Mouse (Mus musculus) skeletal muscle tissue, adult 2 months (tissue): ENCODE measurements around the gene H6pd.
"Not testable (repeated sequence)": the region's sequence is repeated elsewhere in the genome, so short reads cannot be mapped to it uniquely, and the experiment has no call there.

Source experiments
- DNase-seq: peaks from one replicate; pipeline ENCODE4 v3.0.0-alpha.2; 2012; ENCODE audit warnings: low read depth, low spot score

The H6pd gene

DNA sequence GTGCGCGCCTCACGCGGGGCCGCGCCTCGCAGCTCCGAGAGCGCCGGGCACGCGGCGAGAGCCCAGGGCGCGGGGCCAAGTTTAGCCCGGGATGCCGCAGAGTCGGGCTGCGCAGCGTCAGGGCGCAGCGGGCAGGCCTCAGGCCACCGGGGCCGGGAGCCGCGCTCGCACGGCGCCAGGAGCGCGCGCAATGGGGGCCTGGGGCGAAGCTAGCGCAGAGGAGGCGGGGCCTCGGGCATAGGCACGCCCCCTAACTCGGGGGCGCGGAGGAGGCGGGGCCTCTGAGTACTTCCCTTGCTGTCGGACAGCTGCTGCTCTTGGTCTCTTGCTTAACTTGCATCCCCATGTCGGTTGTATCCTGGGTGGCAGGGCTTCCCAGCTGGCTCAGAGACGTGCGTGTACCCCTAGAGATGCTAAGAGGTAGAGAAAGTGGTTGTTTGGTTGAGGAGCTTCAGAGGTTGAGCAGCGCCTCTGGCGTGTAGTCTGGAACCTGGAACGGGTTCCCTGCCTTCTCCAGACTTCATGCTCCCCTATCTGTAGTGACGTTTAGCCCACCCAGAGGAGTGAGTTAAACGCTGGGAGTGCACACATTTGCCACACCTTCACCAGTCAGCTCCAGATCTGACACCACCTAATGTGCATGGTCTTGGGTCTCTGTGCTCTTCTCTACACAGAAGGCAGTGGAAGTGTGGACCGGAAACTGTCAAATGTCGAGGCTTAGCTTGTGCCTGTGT is at the start of gene H6pd:
Gene H6pd (minus strand): TSS at position 171 of the 734 bp plus-strand sequence.
- DNase-seq = peak; percentile 95

DNA sequence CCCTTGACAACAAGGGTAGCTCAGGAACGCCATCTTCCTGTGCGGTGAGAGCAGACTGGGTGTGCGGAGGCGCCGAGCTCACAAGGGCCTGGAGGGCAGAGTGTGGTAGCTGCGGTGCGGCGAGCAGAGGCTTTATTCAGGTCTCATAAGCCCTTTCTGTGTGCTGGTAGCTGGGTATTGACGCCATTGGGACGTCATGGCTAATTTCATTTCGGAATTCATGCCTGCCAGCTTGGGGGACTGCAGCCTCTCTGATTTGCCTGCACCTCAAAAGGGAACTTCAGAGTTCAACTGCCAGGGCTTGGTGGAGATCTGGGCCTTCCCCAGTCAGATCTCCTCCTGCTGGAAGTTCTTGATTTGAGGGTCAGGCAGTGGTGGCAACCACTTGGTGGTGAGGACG is 48.9 kb upstream of the H6pd start:
- no peak for DNase-seq

DNA sequence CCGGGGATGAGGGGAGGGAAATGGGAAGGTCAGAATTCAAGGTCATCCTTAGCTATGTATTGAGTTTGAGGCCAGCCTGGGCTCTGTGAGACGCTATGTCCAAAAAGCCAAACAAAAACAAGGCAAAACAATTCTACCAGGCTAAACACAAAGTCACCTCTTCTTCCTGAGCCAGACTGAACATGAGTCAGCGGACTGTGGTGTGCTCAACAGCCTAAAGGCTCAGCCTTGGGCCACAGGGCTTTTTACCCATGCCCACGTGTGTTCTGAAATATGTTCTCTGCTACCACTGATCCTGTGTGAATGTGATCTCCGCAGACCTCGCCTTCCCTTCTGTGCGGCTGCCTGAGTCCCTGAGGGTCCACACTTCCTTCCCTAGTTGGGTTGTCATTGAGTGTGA is 47.3 kb upstream of the H6pd start:
- DNase-seq = no peak

DNA sequence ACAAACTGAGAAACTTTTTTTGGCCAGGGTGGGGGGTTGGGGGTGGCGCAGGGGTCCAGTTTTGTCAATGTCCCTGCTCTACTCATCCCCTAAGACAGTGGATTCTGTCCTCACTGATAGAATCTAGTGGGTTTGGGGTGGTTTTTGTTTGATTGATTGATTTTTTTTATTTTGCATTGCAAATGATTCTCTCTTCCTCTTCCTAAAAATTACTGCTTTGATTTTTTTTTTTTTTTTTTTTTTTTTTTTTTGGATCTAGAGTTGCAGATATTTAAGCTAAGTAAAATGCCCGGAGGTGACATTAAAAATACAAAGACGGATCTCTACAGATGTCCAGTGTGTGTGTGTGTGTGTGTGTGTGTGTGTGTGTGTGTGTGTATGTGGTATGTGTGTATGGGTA is 43.6 kb upstream of the H6pd start:
- no peak for DNase-seq

DNA sequence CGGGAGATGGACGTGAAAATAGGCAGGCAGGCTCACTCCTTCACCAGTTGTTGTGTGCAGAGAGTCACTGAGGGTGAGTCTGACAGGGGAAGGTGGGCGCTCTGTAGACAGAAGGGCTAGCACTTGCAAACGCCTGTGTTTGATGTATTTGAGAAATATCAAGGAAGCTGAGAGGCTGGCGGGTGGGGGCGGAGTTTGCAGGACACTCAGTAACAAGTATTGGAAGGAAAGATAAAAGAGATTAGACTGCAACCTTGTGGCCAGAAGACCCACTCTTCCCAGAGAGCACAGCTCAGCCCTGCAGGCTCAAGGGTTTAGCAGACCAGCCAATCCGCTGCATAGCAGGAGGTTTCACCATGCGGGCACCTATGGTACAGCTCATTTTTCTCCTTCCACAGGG is 42.7 kb upstream of the H6pd start:
- no peak for DNase-seq

DNA sequence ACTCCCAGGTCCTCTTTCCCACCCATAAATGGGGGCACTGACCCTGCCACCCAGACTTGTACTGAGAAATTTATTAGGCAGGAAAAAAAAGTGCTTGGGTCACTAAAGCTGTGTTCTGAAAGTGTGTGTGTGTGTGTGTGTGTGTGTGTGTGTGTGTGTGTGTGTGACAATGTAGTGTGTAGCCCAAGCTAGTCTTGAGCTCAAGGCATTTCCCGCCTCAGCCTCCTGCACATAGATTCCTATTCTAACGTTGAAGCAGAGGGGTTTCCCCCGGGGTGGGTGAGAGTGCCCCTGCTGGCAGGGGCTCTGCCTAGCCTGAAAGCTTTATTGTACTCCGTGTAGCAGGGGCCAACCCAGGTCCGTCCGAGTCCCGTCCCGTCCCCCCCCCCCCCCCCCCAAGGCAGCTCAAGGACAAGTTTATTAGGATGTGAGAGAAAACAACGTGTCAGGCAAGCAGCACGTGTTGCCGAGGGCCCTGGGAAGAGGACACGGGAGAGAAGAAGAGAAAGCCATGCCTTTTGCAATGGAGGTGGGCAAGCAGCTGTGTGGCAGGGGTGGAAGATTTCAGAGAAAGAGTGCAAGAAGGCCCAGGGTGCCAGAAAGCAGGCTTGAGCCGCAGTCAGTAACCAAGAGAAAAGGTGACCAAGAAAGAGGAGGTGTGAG is 40.9 kb upstream of the H6pd start:
- DNase-seq = no peak

DNA sequence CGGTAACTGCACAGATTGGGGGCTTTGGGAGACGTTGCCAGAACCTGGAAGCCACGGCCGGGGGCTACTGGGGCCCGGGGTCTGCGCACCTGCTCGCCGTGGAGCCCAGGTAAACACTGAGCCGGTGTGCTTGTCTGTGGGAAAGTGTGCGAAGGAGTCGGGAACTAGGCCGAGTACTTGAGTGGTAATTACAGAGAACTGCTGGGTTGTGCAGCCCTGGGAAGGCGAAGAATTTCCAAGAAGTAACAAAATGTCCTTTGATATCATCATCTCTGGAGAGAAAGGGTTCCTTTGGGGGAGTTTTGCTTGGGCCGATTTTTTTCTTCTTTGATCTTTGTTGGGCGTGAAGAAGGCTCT is 40.3 kb upstream of the H6pd start:
- no peak for DNase-seq

DNA sequence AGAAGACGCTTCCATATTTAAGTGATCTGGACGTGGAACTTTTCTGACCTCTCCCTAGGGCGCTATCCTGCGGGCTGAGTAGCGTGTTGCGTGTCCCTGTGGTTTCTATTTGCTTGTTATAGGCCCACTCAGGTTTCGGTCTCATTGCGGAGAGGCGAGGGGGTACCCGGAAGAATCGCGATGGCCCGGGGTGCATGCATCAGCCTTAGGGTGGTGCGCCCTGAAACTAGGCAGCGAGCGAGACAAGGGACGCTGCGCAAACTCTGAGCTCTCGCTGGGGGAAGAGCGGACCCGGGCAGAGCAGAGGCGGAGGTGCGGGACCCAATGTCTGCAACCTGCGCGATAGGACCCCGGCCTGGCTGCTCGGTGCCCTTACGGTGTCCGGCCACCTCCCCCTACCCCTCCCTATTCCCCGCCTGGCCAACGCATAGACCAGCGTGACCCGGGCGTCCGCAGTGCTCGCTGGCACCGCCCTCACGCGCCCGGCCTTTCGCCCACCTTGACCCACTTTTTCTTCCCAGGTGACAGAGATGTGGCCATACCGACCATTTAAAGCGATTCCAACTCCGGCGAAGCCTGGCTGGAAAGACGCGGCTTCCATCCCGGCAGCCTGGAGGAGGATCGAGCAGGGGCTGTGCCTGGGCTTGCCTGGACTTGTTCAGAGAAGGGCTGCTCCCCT is 39.8 kb upstream of the H6pd start:
- DNase-seq = no peak

DNA sequence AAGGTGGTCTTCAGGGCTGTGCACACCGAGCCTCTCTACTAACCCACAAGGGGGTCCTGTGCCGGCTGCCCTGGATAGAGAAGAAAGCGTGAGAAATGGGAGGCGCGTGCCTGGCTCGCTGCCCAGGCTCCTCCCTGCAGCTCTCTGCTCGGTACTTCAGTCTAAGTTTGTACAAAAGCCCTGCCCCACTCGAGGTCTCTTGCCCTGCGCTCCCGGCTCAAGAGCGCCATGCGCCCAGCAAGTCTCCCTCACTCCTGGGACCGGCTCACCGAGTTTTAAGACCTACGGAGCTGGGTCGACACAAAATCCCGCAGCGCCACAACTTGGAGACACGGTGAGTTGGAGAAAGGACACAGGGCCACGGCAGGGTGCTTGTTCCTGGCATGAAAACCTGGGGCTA is 39.2 kb upstream of the H6pd start:
- DNase-seq = no peak

DNA sequence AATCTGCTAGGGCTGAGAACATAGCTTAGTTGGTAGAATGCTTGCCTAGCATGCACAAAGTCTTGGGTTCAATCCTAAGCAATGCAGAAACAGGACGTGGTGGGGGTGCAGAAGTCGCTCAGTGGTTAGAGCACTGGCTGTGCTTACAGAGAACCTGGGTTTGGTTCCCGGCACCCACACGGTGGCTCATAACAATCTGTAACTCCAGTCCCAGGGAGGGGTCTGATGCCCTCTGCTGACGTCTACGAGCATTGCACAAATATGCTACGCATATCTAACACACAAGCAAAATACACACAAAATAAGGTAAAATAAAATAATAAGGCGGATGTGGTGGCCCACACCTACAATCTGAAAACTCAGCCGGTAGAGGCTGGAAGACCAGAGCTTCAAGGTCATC is 34.8 kb upstream of the H6pd start:
- no peak for DNase-seq

DNA sequence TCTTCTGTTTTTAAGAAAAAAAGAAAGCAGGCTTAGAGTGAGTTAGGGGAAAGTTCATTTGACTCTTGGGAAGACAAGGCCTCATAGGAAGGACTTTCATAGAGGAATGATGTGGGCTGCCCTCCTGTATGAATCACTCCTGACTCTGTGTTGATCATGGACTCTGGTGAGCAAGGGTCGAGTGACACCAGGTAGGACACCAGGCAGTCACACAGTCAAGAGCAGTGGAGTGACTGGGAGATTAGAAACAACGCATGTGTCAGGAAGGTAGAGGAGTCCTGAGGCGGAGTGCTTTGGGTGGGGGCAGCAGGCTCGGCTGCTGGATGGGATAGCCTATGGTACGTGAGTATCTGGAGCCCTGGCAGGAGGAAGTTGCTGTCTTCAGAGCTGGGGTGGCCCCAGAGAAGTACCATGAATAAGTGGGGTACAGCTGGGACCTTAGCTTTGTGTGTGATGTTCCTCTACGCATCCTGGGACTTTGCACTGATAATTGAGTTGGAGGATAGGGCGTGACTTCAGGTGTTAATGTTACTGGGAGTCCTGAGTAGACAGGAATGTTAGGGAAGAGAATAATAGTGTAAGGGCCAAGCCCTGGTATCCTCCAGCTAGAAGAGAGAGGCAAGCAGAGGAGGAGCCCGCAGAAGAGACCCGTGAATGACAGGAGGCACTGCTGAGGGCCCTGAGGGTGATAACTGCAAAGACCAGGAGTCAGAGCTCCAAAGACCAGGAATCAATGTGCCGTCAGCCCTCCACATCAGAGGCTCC is 32.7 kb upstream of the H6pd start:
- no peak for DNase-seq

DNA sequence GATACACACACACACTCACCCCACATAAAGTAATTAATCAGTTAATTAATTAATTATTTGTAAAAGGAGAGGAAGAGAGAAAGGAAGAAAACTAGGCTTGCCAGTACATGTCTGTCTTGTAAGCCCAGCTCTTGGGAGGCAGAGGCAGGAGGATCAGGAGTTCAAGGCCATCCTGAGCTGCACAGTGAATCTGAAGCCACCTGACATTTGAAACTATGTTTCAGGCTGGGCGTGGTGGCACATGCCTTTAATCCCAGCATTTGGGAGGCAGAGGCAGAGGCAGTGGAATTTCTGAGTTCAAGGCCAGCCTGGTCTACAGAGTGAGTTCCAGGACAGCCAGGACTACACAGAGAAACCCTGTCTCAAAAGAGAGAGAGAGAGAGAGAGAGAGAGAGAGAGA is 32.0 kb upstream of the H6pd start:
- DNase-seq = not testable (repeated sequence)

DNA sequence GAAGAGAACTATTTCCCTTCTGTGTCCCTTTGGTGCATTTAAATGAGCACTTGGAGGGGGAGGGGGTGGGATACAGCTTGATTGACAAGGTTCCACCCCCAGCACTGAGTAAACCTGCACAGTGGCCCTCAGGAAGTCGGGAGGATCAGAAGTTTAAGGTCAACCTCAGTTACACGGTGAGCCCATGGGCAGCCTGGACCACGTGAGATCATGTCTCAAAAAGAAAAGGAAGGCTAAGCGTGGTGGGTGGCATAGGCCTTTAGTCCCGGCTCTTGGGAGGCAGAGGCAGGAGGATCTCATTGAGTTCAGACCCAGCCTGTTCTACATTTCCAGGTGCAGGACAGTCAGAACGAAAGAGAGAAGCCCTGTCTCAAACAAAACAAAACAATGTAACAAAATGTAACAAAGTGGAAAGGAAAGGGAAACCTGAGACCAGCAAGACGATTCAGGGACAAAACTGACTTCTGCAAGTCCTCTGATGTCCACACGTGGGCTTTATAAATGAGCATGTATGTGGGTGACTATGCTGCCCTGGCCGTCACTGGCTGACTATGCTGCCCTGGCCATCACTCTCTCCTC is 31.3 kb upstream of the H6pd start:
- no peak for DNase-seq

DNA sequence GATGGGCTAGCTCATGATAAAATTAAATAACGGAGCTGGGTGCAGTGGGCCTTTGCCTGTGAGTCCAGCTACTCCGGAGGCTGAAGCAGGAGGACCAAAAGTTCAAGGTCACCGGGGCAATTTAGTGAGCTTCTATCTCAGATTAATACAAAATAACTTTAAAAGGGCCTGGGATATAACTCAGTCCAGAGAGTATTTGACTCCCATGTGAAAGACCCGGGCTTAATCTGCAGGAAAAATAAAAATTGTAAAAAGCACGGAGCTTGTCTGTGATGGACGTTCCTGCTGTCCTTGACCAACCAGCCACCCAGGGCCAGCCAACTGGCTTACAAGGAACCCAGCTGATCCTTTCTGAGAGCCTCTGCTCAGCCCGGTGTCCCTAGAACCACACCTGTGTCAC is 29.7 kb upstream of the H6pd start:
- no peak for DNase-seq

DNA sequence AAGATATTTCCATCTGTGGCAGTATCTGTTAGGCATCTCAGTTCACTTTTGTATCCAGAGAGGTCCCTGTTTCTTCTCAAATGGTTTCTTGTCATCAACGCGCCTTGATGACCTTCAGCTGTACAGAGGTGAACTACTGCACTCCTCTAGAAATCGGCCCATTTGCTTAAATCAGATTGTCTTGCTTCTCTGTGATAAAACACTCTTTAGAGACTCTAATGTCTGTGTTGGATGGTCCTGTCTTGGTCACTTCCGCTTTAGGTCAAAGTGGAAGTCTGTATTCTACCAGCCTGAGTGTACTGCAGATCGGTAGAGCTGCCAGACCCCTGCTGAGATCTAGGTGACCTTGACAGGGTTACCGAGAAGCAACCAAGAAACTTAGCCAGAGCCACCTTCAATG is 27.3 kb upstream of the H6pd start:
- DNase-seq = no peak

DNA sequence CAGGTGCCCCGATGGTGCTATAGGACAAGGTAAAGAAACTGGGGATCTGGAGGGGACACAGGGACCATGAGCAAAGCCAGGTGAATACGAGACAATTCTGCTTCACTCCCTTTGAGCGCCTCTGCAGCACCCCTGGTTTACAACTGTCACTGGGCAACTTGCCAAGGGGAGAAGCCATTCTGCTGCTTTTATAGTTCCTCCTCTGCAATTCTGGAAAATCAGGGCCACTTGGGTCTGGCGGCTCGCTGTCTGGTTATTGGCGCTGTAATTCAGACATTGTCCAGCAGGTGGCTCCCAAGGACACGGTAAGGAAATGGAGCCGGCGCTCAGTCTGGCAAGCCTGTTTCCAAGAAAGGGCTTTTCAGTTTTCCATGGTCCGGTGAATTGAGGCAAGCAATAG is 26.5 kb upstream of the H6pd start:
- DNase-seq = peak; percentile 78

DNA sequence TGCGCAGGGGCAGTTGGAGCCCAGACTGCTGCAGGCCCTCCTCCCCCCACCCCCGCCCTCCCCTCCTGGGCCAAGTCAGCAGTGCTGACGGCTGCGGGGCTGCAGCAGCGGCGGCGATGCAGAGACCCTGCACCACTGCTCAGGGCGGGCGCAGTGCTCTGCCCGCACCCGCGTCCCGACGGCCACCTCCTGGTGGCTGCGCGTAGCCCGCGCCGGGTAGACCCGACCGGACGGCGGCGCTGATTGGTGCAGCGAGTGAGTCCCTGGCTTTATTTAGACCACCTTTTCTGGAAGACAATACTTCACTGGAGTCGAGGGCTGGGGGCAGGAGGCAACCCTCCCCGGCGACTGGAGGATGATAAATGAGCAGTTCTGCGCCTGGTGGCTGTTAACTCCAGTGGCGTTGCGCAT is 24.4 kb upstream of the H6pd start:
- no peak for DNase-seq

DNA sequence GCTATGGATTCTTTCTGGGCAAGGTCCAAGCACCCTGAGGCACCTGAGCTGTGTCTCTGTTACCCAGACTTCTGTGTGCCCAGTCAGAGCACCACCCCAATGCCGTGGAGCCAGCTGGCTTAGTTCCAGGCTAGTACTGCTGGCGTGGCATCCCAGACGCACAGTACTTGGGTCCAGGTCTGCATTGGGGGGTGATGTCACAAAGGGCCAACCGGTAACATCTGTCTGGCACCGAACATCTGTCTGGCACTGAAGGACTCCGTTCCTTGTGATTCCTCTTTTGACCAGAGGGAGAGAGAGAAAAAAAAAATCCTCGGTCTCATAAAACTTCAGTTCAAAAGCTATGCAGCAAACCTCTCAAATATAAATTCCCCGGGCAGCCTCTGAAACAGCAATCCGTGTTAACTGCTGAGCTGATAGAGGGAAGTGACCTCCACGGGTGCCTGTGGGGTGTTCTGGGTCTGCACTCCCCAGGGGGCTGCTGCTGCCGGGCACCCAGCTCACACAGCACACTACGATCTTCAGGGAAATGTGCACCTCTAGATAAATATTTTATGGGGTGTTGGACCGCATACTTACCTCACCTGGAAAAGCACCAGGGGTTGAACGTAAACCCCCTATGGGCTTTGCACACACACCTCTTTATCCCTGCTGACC is 22.5 kb upstream of the H6pd start:
- peak; percentile 22 for DNase-seq

DNA sequence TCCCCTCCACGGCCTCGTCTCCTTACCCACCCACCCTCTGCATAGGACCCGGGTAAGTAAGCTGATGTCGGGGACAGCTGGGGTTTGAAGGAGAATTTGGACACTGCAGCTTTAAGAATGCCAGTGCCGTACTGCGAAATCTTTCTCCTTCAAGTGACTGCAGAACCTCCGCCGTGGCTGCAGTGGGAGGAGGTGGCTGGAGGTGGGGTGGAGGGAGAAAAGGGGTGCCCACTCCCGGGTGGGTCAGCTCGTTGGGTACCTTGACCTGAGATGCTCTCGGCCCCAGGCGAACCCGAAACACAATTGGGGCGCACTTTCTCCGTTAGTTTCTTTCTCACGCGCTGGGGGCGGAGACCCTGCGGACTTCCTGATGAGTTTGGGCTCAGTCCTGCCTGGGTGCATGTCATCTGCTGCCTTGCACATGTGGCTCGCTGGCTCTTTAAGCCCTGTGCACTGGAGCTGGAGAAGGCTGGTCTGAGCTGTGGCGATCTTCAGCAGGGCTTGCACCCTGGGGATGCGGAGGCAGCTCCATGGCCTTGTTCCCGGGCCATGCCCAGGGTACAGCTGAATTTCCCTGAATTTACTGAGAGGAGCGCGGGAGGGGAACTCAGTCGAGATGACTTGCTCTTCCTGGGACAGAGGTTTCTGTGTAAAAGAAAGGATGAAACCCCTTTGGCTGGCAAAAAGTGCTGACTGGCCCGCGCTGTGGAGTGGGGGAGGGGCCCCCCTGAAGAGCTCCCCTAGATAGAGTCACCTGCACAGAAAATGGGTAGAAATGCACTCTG is 21.8 kb upstream of the H6pd start:
- DNase-seq = peak; percentile 29

DNA sequence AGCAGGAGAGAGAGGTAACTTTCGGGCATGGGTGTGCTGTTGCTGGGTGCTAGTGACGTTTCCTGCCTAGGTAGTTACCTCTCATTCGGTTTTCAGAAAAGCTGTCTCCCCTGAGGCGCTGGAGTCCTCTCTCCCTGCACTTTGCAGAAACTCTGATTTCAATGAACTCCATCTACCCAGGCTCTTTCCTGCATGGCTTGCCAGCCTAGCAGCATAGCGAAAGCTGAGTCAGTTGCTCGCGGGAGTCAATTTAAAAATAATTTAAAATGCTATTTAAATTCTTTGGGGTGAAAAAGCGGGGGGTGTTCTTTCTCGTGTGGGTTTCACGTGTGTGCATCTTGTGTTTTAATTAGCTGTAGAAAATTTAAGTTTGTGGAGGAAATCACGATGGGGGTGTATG is 21.1 kb upstream of the H6pd start:
- DNase-seq = no peak

DNA sequence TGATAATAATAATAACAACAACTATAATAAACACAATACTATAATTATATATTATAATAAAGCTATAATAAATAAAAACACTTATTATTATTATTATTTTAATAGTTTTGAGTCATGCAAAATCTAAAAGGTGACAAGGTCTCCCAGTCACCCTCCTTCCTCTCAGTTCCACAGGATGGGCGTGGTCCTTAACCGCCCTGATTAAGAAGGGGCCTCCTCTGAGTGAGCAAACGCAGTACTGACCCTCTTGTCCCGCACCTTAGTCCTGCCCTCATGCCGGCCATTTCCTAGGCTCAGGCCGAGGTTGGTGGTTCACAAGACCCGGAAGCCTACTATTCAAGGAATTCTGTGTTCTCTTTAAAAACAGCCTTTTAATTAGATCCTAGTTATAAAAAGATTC is 14.7 kb upstream of the H6pd start:
- no peak for DNase-seq
